Mouse (Mus musculus): Measurements from ENCODE around the gene Nup85. TPM values are rescaled to one million over a fixed set of nuclear protein-coding genes. Genes with fewer than 3 reads are reported as not detected.

The Nup85 gene
- polyA plus RNA-seq, 1 experiment from 2014 or later: 106 TPM

Other genes with a start within 250 kb of the Nup85 start
- gene Ush1g, start 242.4 kb upstream of the Nup85 start, polyA plus RNA-seq (2015; fragmentation: Nextera tagmentation; extraction: Ambion mirVana): 0.10 and 0.20 TPM in 2 replicates
- 0.78 and 0.80 TPM in 2 replicates for gene Otop3, start 229.7 kb upstream of the Nup85 start, polyA plus RNA-seq (2015; fragmentation: Nextera tagmentation; extraction: Ambion mirVana)
- gene Hid1, start 196.7 kb upstream of the Nup85 start, polyA plus RNA-seq (2015; fragmentation: Nextera tagmentation; extraction: Ambion mirVana): 68.6 and 75.2 TPM in 2 replicates
- 18.5 and 21.6 TPM in 2 replicates for gene Cdr2l, start 182.5 kb upstream of the Nup85 start, polyA plus RNA-seq (2015; fragmentation: Nextera tagmentation; extraction: Ambion mirVana)
- 173 and 180 TPM in 2 replicates for gene Mrpl58, start 160.7 kb upstream of the Nup85 start, polyA plus RNA-seq (2015; fragmentation: Nextera tagmentation; extraction: Ambion mirVana)
- 773 and 819 TPM in 2 replicates for gene Atp5h, start 144.5 kb upstream of the Nup85 start, polyA plus RNA-seq (2015; fragmentation: Nextera tagmentation; extraction: Ambion mirVana)
- gene Kctd2, start 144.3 kb upstream of the Nup85 start, polyA plus RNA-seq (2015; fragmentation: Nextera tagmentation; extraction: Ambion mirVana): 20.1 and 23.1 TPM in 2 replicates
- gene Trim80, start 123.9 kb upstream of the Nup85 start, polyA plus RNA-seq (2015; fragmentation: Nextera tagmentation; extraction: Ambion mirVana): not detected in 2 replicates
- 0.19 TPM in 1 of 2 replicates, not detected in the other for gene Slc16a5, start 102.0 kb upstream of the Nup85 start, polyA plus RNA-seq (2015; fragmentation: Nextera tagmentation; extraction: Ambion mirVana)
- 19.6 and 23.1 TPM in 2 replicates for gene Armc7, start 88.8 kb upstream of the Nup85 start, polyA plus RNA-seq (2015; fragmentation: Nextera tagmentation; extraction: Ambion mirVana)
- gene Nt5c, start 72.6 kb upstream of the Nup85 start, polyA plus RNA-seq (2015; fragmentation: Nextera tagmentation; extraction: Ambion mirVana): 100 and 104 TPM in 2 replicates
- 1,597 and 1,674 TPM in 2 replicates for gene Jpt1, start 50.0 kb upstream of the Nup85 start, polyA plus RNA-seq (2015; fragmentation: Nextera tagmentation; extraction: Ambion mirVana)
- 1,000 and 1,072 TPM in 2 replicates for gene Sumo2, start 28.2 kb upstream of the Nup85 start, polyA plus RNA-seq (2015; fragmentation: Nextera tagmentation; extraction: Ambion mirVana)
- 75.6 and 77.0 TPM in 2 replicates for gene Mrps7, start 39.5 kb downstream of the Nup85 start, polyA plus RNA-seq (2015; fragmentation: Nextera tagmentation; extraction: Ambion mirVana)
- gene Gga3, start 39.6 kb downstream of the Nup85 start, polyA plus RNA-seq (2015; fragmentation: Nextera tagmentation; extraction: Ambion mirVana): 34.7 and 37.5 TPM in 2 replicates
- 12.5 and 12.7 TPM in 2 replicates for gene Mif4gd, start 48.5 kb downstream of the Nup85 start, polyA plus RNA-seq (2015; fragmentation: Nextera tagmentation; extraction: Ambion mirVana)
- 42.5 and 50.8 TPM in 2 replicates for gene Slc25a19, start 63.9 kb downstream of the Nup85 start, polyA plus RNA-seq (2015; fragmentation: Nextera tagmentation; extraction: Ambion mirVana)
- 177 and 196 TPM in 2 replicates for gene Grb2, start 144.2 kb downstream of the Nup85 start, polyA plus RNA-seq (2015; fragmentation: Nextera tagmentation; extraction: Ambion mirVana)
- 25.1 and 25.6 TPM in 2 replicates for gene Tmem94, start 201.0 kb downstream of the Nup85 start, polyA plus RNA-seq (2015; fragmentation: Nextera tagmentation; extraction: Ambion mirVana)
- 7.6 and 8.9 TPM in 2 replicates for gene Caskin2, start 249.2 kb downstream of the Nup85 start, polyA plus RNA-seq (2015; fragmentation: Nextera tagmentation; extraction: Ambion mirVana)

Measured in midbrain, embryonic 16.5 days (tissue).